In genomic region chr7:45182199-45182601, GRCm38 (mm10) we compare ENCODE assay signal across 8 mouse cellular contexts. TPM values are rescaled to one million over a fixed set of nuclear protein-coding genes. Genes with fewer than 3 reads are reported as not detected.
DNase-seq lines count a peak whose midpoint lies in the region; ATAC-seq lines count a peak whose summit lies in the region.

No protein-coding gene starts in this region.

- under 1% methylated on average over 34 of the region's 34 CpGs for WGBS in hindbrain, embryonic 13.5 days

- no peak overlapping the region for H3K27ac ChIP-seq in hindbrain, embryonic 13.5 days

- peak; percentile 84 for DNase-seq in T-cell, adult 2 months (ENCODE audit: low spot score)
- DNase-seq in cerebellum, postnatal 25 days, result peak; percentile 89 to 91
- peak; percentile 67 to 69 for DNase-seq in frontal cortex, postnatal 25 days (ENCODE audit: low spot score in 2 of 2)
- peak; percentile 84 to 85 for DNase-seq in layer of hippocampus, postnatal 36 days
- peak; percentile 94 for DNase-seq in lung, postnatal 25 days (ENCODE audit: low spot score)
- DNase-seq in retina, postnatal 1 day, result peak; percentile 95
- DNase-seq in thymus, postnatal 4 days, result peak; percentile 88

- ATAC-seq in hindbrain, embryonic 13.5 days (ENCODE audit: low FRiP score), result peak; percentile 84

- H3K36me3 ChIP-seq in hindbrain, embryonic 13.5 days, result no peaks in the 10 kb centered on the region

- peaks cover 29% of the 10 kb centered on the region for H3K4me1 ChIP-seq in hindbrain, embryonic 13.5 days (replicated peaks)

- H3K9ac ChIP-seq in hindbrain, embryonic 13.5 days, result peak overlapping the region; percentile 49; the same call in 1 of the 2 replicates

- peak overlapping the region; percentile 32 for H3K4me3 ChIP-seq in hindbrain, embryonic 13.5 days

- H3K9me3 ChIP-seq in hindbrain, embryonic 13.5 days, result no peaks in the 10 kb centered on the region

- peak overlapping the region; percentile 56 for H3K4me2 ChIP-seq in hindbrain, embryonic 13.5 days

- H3K27me3 ChIP-seq in hindbrain, embryonic 13.5 days, result peaks cover 100% of the 10 kb centered on the region

RNA-seq across cellular contexts. Expression of gene Pth2, which starts 1.4 kb away (rescaled TPM):
- 0.66 TPM in 1 of 2 replicates, not detected in the other for polyA plus RNA-seq in hindbrain, embryonic 13.5 days (2015; fragmentation: Nextera tagmentation; extraction: Ambion mirVana)
- not detected for total RNA-seq in layer of hippocampus, postnatal 36 days (2021)

RNA-seq across cellular contexts. Expression of gene Gfy, which starts 2.8 kb away (rescaled TPM):
- polyA plus RNA-seq in hindbrain, embryonic 13.5 days (2015; fragmentation: Nextera tagmentation; extraction: Ambion mirVana), result not detected in 2 replicates
- total RNA-seq in layer of hippocampus, postnatal 36 days (2021), result under 1 TPM; 0.17 to 0.28 TPM

RNA-seq across cellular contexts. Expression of gene Slc17a7, which starts 18.5 kb away (rescaled TPM):
- 0.42 and 0.62 TPM in 2 replicates for polyA plus RNA-seq in hindbrain, embryonic 13.5 days (2015; fragmentation: Nextera tagmentation; extraction: Ambion mirVana)
- 1,000 to 10,000 TPM; 1,360 to 1,418 TPM for total RNA-seq in layer of hippocampus, postnatal 36 days (2021)

RNA-seq across cellular contexts. Expression of gene Ccdc155, which starts 22.5 kb away (rescaled TPM):
- polyA plus RNA-seq in hindbrain, embryonic 13.5 days (2015; fragmentation: Nextera tagmentation; extraction: Ambion mirVana), result 0.49 and 0.54 TPM in 2 replicates
- total RNA-seq in layer of hippocampus, postnatal 36 days (2021), result 1 to 10 TPM; 2.0 to 3.3 TPM

RNA-seq across cellular contexts. Expression of gene Aldh16a1, which starts 27.8 kb away (rescaled TPM):
- 23.7 and 24.5 TPM in 2 replicates for polyA plus RNA-seq in hindbrain, embryonic 13.5 days (2015; fragmentation: Nextera tagmentation; extraction: Ambion mirVana)
- total RNA-seq in layer of hippocampus, postnatal 36 days (2021), result 10 to 100 TPM; 10.5 to 18.0 TPM
